Comparison of ENCODE assay signal across 26 mouse cellular contexts in genomic region chr4:133956358-133956757, GRCm38 (mm10). TPM values are rescaled to one million over a fixed set of nuclear protein-coding genes. Genes with fewer than 3 reads are reported as not detected.
DNase-seq lines count a peak whose midpoint lies in the region; ATAC-seq and TF ChIP-seq lines count a peak whose summit lies in the region.
"Had no signal": no experiment of that assay in that cellular context is flagged by ENCODE, and none has a peak within 500 bp of the region (broad histone marks: within the 10 kb centered on the region; RNA-seq: fewer than 3 reads in every experiment).

No protein-coding gene starts in this region.

- no peak for TF ChIP-seq CTCF in midbrain, postnatal 0 days (IDR thresholded peaks at IDR 0.05)

- in situ Hi-C loops in ES-E14 (cut with MboI; ENCODE audit: low sequenced_read_pairs in 2 of 2, unreplicated experiment in 2 of 2): no loop called here

- no peak overlapping the region for H3K4me2 ChIP-seq in midbrain, embryonic 11.5 days
- H3K4me2 ChIP-seq in midbrain, postnatal 0 days (ENCODE audit: low read depth, low read length, poor library complexity, severe bottlenecking): no peak overlapping the region
- H3K4me2 ChIP-seq in forebrain, embryonic 16.5 days (ENCODE audit: low read length): no peak overlapping the region
- H3K4me2 ChIP-seq: forebrain, embryonic 13.5 days; heart, embryonic 13.5 days; hindbrain, embryonic 14.5 days; intestine, embryonic 15.5 days had no signal

- H3K27ac ChIP-seq in midbrain, embryonic 11.5 days (ENCODE audit: low read depth, low read length): no peak overlapping the region
- no peak overlapping the region for H3K27ac ChIP-seq in midbrain, postnatal 0 days (ENCODE audit: low read depth, low read length)
- peak overlapping the region; percentile 76; the same call in 1 of the 2 replicates for H3K27ac ChIP-seq in ES-E14 (ENCODE audit: insufficient read depth, low read depth, low read length, poor library complexity, severe bottlenecking)
- no peak overlapping the region for H3K27ac ChIP-seq in forebrain, embryonic 16.5 days (ENCODE audit: low read length)
- H3K27ac ChIP-seq: forebrain, embryonic 10.5 days; forebrain, embryonic 13.5 days; gastrocnemius, adult 2 months; heart, embryonic 13.5 days; hindbrain, embryonic 14.5 days; intestine, embryonic 15.5 days had no signal

- no peaks in the 10 kb centered on the region for H3K36me3 ChIP-seq in midbrain, embryonic 11.5 days (ENCODE audit: control insufficient read depth, insufficient read depth, low read length)
- H3K36me3 ChIP-seq in midbrain, postnatal 0 days (ENCODE audit: insufficient read depth, low read length): no peaks in the 10 kb centered on the region
- peaks cover 10% of the 10 kb centered on the region for H3K36me3 ChIP-seq in ES-E14 (ENCODE audit: control insufficient read depth, insufficient read depth, low read length, poor library complexity, severe bottlenecking)
- H3K36me3 ChIP-seq in forebrain, embryonic 16.5 days (ENCODE audit: control insufficient read depth, insufficient read depth): no peaks in the 10 kb centered on the region
- H3K36me3 ChIP-seq: heart, embryonic 13.5 days; intestine, embryonic 15.5 days had no signal

- no peaks in the 10 kb centered on the region for H3K9me3 ChIP-seq in midbrain, embryonic 11.5 days (ENCODE audit: control insufficient read depth, low read length)
- no peaks in the 10 kb centered on the region for H3K9me3 ChIP-seq in midbrain, postnatal 0 days (ENCODE audit: low read length)
- H3K9me3 ChIP-seq in ES-E14 (ENCODE audit: control insufficient read depth, insufficient read depth, low read depth, low read length): no peaks in the 10 kb centered on the region
- H3K9me3 ChIP-seq in forebrain, embryonic 16.5 days (ENCODE audit: control insufficient read depth, low read length): no peaks in the 10 kb centered on the region
- H3K9me3 ChIP-seq: forebrain, embryonic 10.5 days; forebrain, embryonic 13.5 days; heart, embryonic 13.5 days; intestine, embryonic 15.5 days had no signal

- 93% methylated on average over 4 of the region's 4 CpGs for whole genome bisulfite sequencing in midbrain, embryonic 11.5 days
- WGBS in midbrain, postnatal 0 days: 86% methylated on average over 4 of the region's 4 CpGs
- WGBS in forebrain, embryonic 16.5 days: 93% methylated on average over 4 of the region's 4 CpGs

- DNase-seq in midbrain, embryonic 11.5 days (ENCODE audit: low spot score, missing footprints): peak; percentile 73
- DNase-seq in midbrain, postnatal 0 days (ENCODE audit: low spot score): no peak
- DNase-seq in ES-E14 (ENCODE audit: low read depth, low spot score): peak; percentile 94
- DNase-seq in ZHBTc4 (ENCODE audit: low read depth, low spot score): peak; percentile 97
- DNase-seq in cerebellum, postnatal 36 days: no peak
- DNase-seq: adrenal gland, adult 2 months; adrenal gland, postnatal 14 days; B cell, adult 2 months; cerebellum, adult 11 months; cerebellum, adult 8-10 months; cerebellum, postnatal 10 days; forebrain, postnatal 0 days; gastrocnemius, adult 2 months; gastrocnemius, postnatal 14 days; heart, adult 11 months; heart, postnatal 14 days; heart, postnatal 4 days; kidney, adult 11 months; kidney, adult 8-10 months had no signal

- H3K4me1 ChIP-seq in midbrain, embryonic 11.5 days (ENCODE audit: control insufficient read depth, insufficient read depth, low read length): no peaks in the 10 kb centered on the region
- no peaks in the 10 kb centered on the region for H3K4me1 ChIP-seq in midbrain, postnatal 0 days (ENCODE audit: insufficient read depth, low read length)
- peaks cover 0 to 7% of the 10 kb centered on the region in 2 experiments; a peak in 2 of 4 replicates for H3K4me1 ChIP-seq in ES-E14 (ENCODE audit: control insufficient read depth in 2 of 2, insufficient read depth in 2 of 2, low read length in 2 of 2, poor library complexity in 1 of 2)
- H3K4me1 ChIP-seq in forebrain, embryonic 16.5 days (replicated peaks; ENCODE audit: control insufficient read depth, insufficient read depth, low read length): no peaks in the 10 kb centered on the region
- H3K4me1 ChIP-seq: forebrain, embryonic 13.5 days; heart, embryonic 13.5 days; intestine, embryonic 15.5 days had no signal

- no peak overlapping the region for H3K4me3 ChIP-seq in midbrain, embryonic 11.5 days (ENCODE audit: low read depth, low read length)
- no peak overlapping the region for H3K4me3 ChIP-seq in midbrain, postnatal 0 days (ENCODE audit: low read depth, low read length)
- H3K4me3 ChIP-seq in ES-E14 (ENCODE audit: insufficient read depth in 1 of 2, low read depth in 1 of 2, low read length in 2 of 2, poor library complexity in 1 of 2, severe bottlenecking in 1 of 2): peak overlapping the region; percentile 63
- no peak overlapping the region for H3K4me3 ChIP-seq in forebrain, embryonic 16.5 days (replicated peaks; ENCODE audit: low read length)
- H3K4me3 ChIP-seq: forebrain, embryonic 10.5 days; forebrain, embryonic 13.5 days; gastrocnemius, adult 2 months; heart, embryonic 13.5 days; intestine, embryonic 15.5 days had no signal

- no peaks in the 10 kb centered on the region for H3K27me3 ChIP-seq in midbrain, embryonic 11.5 days (ENCODE audit: control insufficient read depth, insufficient read depth, low read length)
- H3K27me3 ChIP-seq in midbrain, postnatal 0 days (ENCODE audit: insufficient read depth, low read length): no peaks in the 10 kb centered on the region
- no peaks in the 10 kb centered on the region for H3K27me3 ChIP-seq in forebrain, embryonic 16.5 days (replicated peaks; ENCODE audit: control insufficient read depth, insufficient read depth, low read length)
- H3K27me3 ChIP-seq: CH12.LX; forebrain, embryonic 13.5 days; heart, embryonic 13.5 days; intestine, embryonic 15.5 days had no signal

- ATAC-seq in midbrain, embryonic 11.5 days (ENCODE audit: low FRiP score): no peak
- ATAC-seq in midbrain, postnatal 0 days (ENCODE audit: low FRiP score): no peak
- no peak for ATAC-seq in forebrain, embryonic 16.5 days
- ATAC-seq: forebrain, embryonic 13.5 days; forebrain, postnatal 0 days; intestine, embryonic 15.5 days had no signal

- no peak overlapping the region for H3K9ac ChIP-seq in midbrain, embryonic 11.5 days (ENCODE audit: low read length)
- no peak overlapping the region for H3K9ac ChIP-seq in midbrain, postnatal 0 days (replicated peaks; ENCODE audit: low read length, poor library complexity, severe bottlenecking)
- H3K9ac ChIP-seq in ES-E14 (ENCODE audit: insufficient read depth, low read depth, low read length, poor library complexity, severe bottlenecking): peak overlapping the region; percentile 82
- no peak overlapping the region for H3K9ac ChIP-seq in forebrain, embryonic 16.5 days (replicated peaks; ENCODE audit: low read depth, low read length)
- H3K9ac ChIP-seq: forebrain, embryonic 13.5 days; forebrain, postnatal 0 days; heart, embryonic 13.5 days; hindbrain, embryonic 14.5 days; intestine, embryonic 15.5 days had no signal

TF ChIP-seq in ES-E14, 5 proteins besides CTCF, POLR2A, EP300 and RAD21:
- TF ChIP-seq ZC3H11A (IDR thresholded peaks at IDR 0.05; ENCODE audit: borderline replicate concordance, low read depth, low read length) (no peak), CHD2 (IDR thresholded peaks at IDR 0.05; ENCODE audit: low read depth, low read length) (peak; percentile 49; the same call in 1 of the 2 replicates), HCFC1 (IDR thresholded peaks at IDR 0.05; ENCODE audit: borderline replicate concordance, insufficient read depth, low read length) (peak; percentile 25; the same call in 1 of the 2 replicates)

RNA-seq across cellular contexts. Expression of gene Hmgn2, which starts 12.1 kb away (rescaled TPM):
- 4,130 and 4,246 TPM in 2 replicates for polyA plus RNA-seq in midbrain, embryonic 11.5 days (2014; fragmentation: Nextera tagmentation; extraction: Ambion mirVana)
- total RNA-seq in midbrain, postnatal 0 days (2014; rRNA removed): 231 and 262 TPM in 2 replicates
- polyA plus RNA-seq in midbrain, postnatal 0 days (2015; fragmentation: Nextera tagmentation; extraction: Ambion mirVana): 858 and 919 TPM in 2 replicates
- 196 and 205 TPM in 2 replicates for total RNA-seq in ES-E14 (2012; rRNA removed)
- polyA plus RNA-seq in forebrain, embryonic 16.5 days (2015; fragmentation: Nextera tagmentation; extraction: Ambion mirVana): 1,750 and 1,938 TPM in 2 replicates

RNA-seq across cellular contexts. Expression of gene Dhdds, which starts 44.4 kb away (rescaled TPM):
- polyA plus RNA-seq in midbrain, embryonic 11.5 days (2014; fragmentation: Nextera tagmentation; extraction: Ambion mirVana): 38.9 and 42.4 TPM in 2 replicates
- 45.6 and 46.2 TPM in 2 replicates for total RNA-seq in midbrain, postnatal 0 days (2014; rRNA removed)
- 38.3 and 42.6 TPM in 2 replicates for polyA plus RNA-seq in midbrain, postnatal 0 days (2015; fragmentation: Nextera tagmentation; extraction: Ambion mirVana)
- 20.9 and 24.6 TPM in 2 replicates for total RNA-seq in ES-E14 (2012; rRNA removed)
- 52.5 and 60.9 TPM in 2 replicates for polyA plus RNA-seq in forebrain, embryonic 16.5 days (2015; fragmentation: Nextera tagmentation; extraction: Ambion mirVana)

Comparison
In these comparisons a context has a peak if more than half of its experiments do, and no peak if none do; other contexts are left out.
1. DNase-seq: peak in midbrain, embryonic 11.5 days (single experiment), ES-E14 (single experiment) and ZHBTc4 (single experiment); none in midbrain, postnatal 0 days (single experiment) and cerebellum, postnatal 36 days (0 of 2).
2. H3K4me3 ChIP-seq: peak in ES-E14 (2 of 2); none in midbrain, embryonic 11.5 days (single experiment), midbrain, postnatal 0 days (single experiment) and forebrain, embryonic 16.5 days (single experiment).